ENCODE assay signal across 14 mouse cellular contexts in genomic region chr11:116076266-116076540, GRCm38 (mm10). TPM values are rescaled to one million over a fixed set of nuclear protein-coding genes. Genes with fewer than 3 reads are reported as not detected.
A peak's percentile ranks its signal among the peaks of the same experiment; 100 is the strongest.
DNase-seq lines count a peak whose midpoint lies in the region; ATAC-seq and TF ChIP-seq lines count a peak whose summit lies in the region.
"Had no signal": no experiment of that assay in that cellular context is flagged by ENCODE, and none has a peak within 500 bp of the region (broad histone marks: within the 10 kb centered on the region; RNA-seq: fewer than 3 reads in every experiment).

No protein-coding gene starts in this region.

- peak overlapping the region; percentile 53; the same call in 1 of the 2 replicates for H3K4me3 ChIP-seq in heart, embryonic 10.5 days
- peak overlapping the region; percentile 12; the same call in 1 of the 2 replicates for H3K4me3 ChIP-seq in midbrain, embryonic 10.5 days
- no peak overlapping the region for H3K4me3 ChIP-seq in midbrain, postnatal 0 days (ENCODE audit: low read depth, low read length)
- peak overlapping the region; percentile 6; the same call in 1 of the 2 replicates for H3K4me3 ChIP-seq in limb, embryonic 10.5 days
- H3K4me3 ChIP-seq: embryonic facial prominence, embryonic 12.5 days; neural tube, embryonic 15.5 days had no signal

- intact Hi-C loops in left cerebral cortex, postnatal 36 days (cut with DNase I): no loop called here
- intact Hi-C loops in left cerebral cortex, postnatal 14 days (cut with DNase I): no loop called here

- DNase-seq in heart, embryonic 10.5 days (ENCODE audit: low spot score): no peak
- no peak for DNase-seq in heart, adult 11 months
- no peak for DNase-seq in midbrain, embryonic 10.5 days (ENCODE audit: low spot score)
- DNase-seq in midbrain, postnatal 0 days (ENCODE audit: low spot score): no peak
- DNase-seq in limb, embryonic 10.5 days (ENCODE audit: low spot score): no peak
- DNase-seq in thymus, postnatal 14 days: peak; percentile 52
- DNase-seq in left cerebral cortex, postnatal 36 days (ENCODE audit: low spot score in 2 of 2): no peak
- no peak for DNase-seq in left cerebral cortex, postnatal 14 days (ENCODE audit: low spot score in 2 of 2)
- DNase-seq: adrenal gland, postnatal 25 days; kidney, postnatal 25 days had no signal

- peaks cover 77% of the 10 kb centered on the region for H3K4me1 ChIP-seq in heart, embryonic 10.5 days
- H3K4me1 ChIP-seq in midbrain, embryonic 10.5 days: peaks cover 60% of the 10 kb centered on the region
- no peaks in the 10 kb centered on the region for H3K4me1 ChIP-seq in midbrain, postnatal 0 days (ENCODE audit: insufficient read depth, low read length)
- peaks cover 53% of the 10 kb centered on the region for H3K4me1 ChIP-seq in limb, embryonic 10.5 days

- WGBS in heart, embryonic 10.5 days: 57% methylated on average over 7 of the region's 7 CpGs
- WGBS in midbrain, embryonic 10.5 days: 68% methylated on average over 7 of the region's 7 CpGs
- WGBS in midbrain, postnatal 0 days: 73% methylated on average over 7 of the region's 7 CpGs
- 62% methylated on average over 7 of the region's 7 CpGs for WGBS in limb, embryonic 10.5 days

- TF ChIP-seq CTCF in midbrain, postnatal 0 days (IDR thresholded peaks at IDR 0.05): no peak

- ATAC-seq in midbrain, postnatal 0 days (ENCODE audit: low FRiP score): no peak

- no peaks in the 10 kb centered on the region for H3K9me3 ChIP-seq in heart, embryonic 10.5 days
- no peaks in the 10 kb centered on the region for H3K9me3 ChIP-seq in midbrain, embryonic 10.5 days (replicated peaks)
- no peaks in the 10 kb centered on the region for H3K9me3 ChIP-seq in midbrain, postnatal 0 days (ENCODE audit: low read length)
- H3K9me3 ChIP-seq in limb, embryonic 10.5 days (replicated peaks): no peaks in the 10 kb centered on the region
- H3K9me3 ChIP-seq: embryonic facial prominence, embryonic 12.5 days; lung, embryonic 15.5 days; neural tube, embryonic 15.5 days had no signal

- H3K9ac ChIP-seq in midbrain, postnatal 0 days (replicated peaks; ENCODE audit: low read length, poor library complexity, severe bottlenecking): no peak overlapping the region
- H3K9ac ChIP-seq: embryonic facial prominence, embryonic 12.5 days; lung, embryonic 15.5 days; neural tube, embryonic 15.5 days had no signal

- peaks cover 27% of the 10 kb centered on the region for H3K36me3 ChIP-seq in heart, embryonic 10.5 days
- H3K36me3 ChIP-seq in midbrain, embryonic 10.5 days: peaks cover 25% of the 10 kb centered on the region
- peaks cover 21% of the 10 kb centered on the region for H3K36me3 ChIP-seq in midbrain, postnatal 0 days (ENCODE audit: insufficient read depth, low read length)
- peaks cover 26% of the 10 kb centered on the region for H3K36me3 ChIP-seq in limb, embryonic 10.5 days

- no peak overlapping the region for H3K4me2 ChIP-seq in midbrain, postnatal 0 days (ENCODE audit: low read depth, low read length, poor library complexity, severe bottlenecking)
- H3K4me2 ChIP-seq: embryonic facial prominence, embryonic 12.5 days; neural tube, embryonic 15.5 days had no signal

- H3K27ac ChIP-seq in heart, embryonic 10.5 days: peak overlapping the region; percentile 86
- peak overlapping the region; percentile 88 for H3K27ac ChIP-seq in midbrain, embryonic 10.5 days (replicated peaks)
- H3K27ac ChIP-seq in midbrain, postnatal 0 days (ENCODE audit: low read depth, low read length): no peak overlapping the region
- 0 out of 2 replicates have a peak overlapping the region, but pooled peaks have one; percentile 78 for H3K27ac ChIP-seq in limb, embryonic 10.5 days
- H3K27ac ChIP-seq: embryonic facial prominence, embryonic 12.5 days; lung, embryonic 15.5 days; neural tube, embryonic 15.5 days had no signal

- no peaks in the 10 kb centered on the region for H3K27me3 ChIP-seq in heart, embryonic 10.5 days (ENCODE audit: insufficient read depth, poor library complexity, severe bottlenecking)
- no peaks in the 10 kb centered on the region; the same call in 1 of the 2 replicates for H3K27me3 ChIP-seq in midbrain, embryonic 10.5 days (ENCODE audit: low read depth, poor library complexity, severe bottlenecking)
- H3K27me3 ChIP-seq in midbrain, postnatal 0 days (ENCODE audit: insufficient read depth, low read length): no peaks in the 10 kb centered on the region
- H3K27me3 ChIP-seq in limb, embryonic 10.5 days (ENCODE audit: low read depth, poor library complexity, severe bottlenecking): no peaks in the 10 kb centered on the region
- H3K27me3 ChIP-seq: CH12.LX; embryonic facial prominence, embryonic 12.5 days; lung, embryonic 15.5 days; neural tube, embryonic 15.5 days had no signal

RNA-seq across cellular contexts. Expression of gene Unc13d, which starts 1.6 kb away (rescaled TPM):
- polyA plus RNA-seq in heart, embryonic 10.5 days (2016; fragmentation: Nextera tagmentation; extraction: Ambion mirVana): 6.1 and 7.2 TPM in 2 replicates
- 2.5 and 3.1 TPM in 2 replicates for polyA plus RNA-seq in midbrain, embryonic 10.5 days (2016; fragmentation: Nextera tagmentation; extraction: Ambion mirVana)
- 0.22 and 0.71 TPM in 2 replicates for total RNA-seq in midbrain, postnatal 0 days (2014; rRNA removed)
- 0.67 and 0.77 TPM in 2 replicates for polyA plus RNA-seq in midbrain, postnatal 0 days (2015; fragmentation: Nextera tagmentation; extraction: Ambion mirVana)
- polyA plus RNA-seq in limb, embryonic 10.5 days (2016; fragmentation: Nextera tagmentation; extraction: Ambion mirVana): 2.4 and 3.7 TPM in 2 replicates
- total RNA-seq in left cerebral cortex, postnatal 36 days (2021): 1 to 10 TPM in 1 of 2 experiments, under 1 TPM in 1; 0.93 to 1.0 TPM
- under 1 TPM; 0.46 to 0.55 TPM for total RNA-seq in left cerebral cortex, postnatal 14 days (2021)

RNA-seq across cellular contexts. Expression of gene Wbp2, which starts 10.6 kb away (rescaled TPM):
- 122 and 158 TPM in 2 replicates for polyA plus RNA-seq in heart, embryonic 10.5 days (2016; fragmentation: Nextera tagmentation; extraction: Ambion mirVana)
- polyA plus RNA-seq in midbrain, embryonic 10.5 days (2016; fragmentation: Nextera tagmentation; extraction: Ambion mirVana): 91.8 and 109 TPM in 2 replicates
- total RNA-seq in midbrain, postnatal 0 days (2014; rRNA removed): 119 and 150 TPM in 2 replicates
- polyA plus RNA-seq in midbrain, postnatal 0 days (2015; fragmentation: Nextera tagmentation; extraction: Ambion mirVana): 254 and 267 TPM in 2 replicates
- polyA plus RNA-seq in limb, embryonic 10.5 days (2016; fragmentation: Nextera tagmentation; extraction: Ambion mirVana): 54.8 and 56.9 TPM in 2 replicates
- 100 to 1,000 TPM; 388 to 420 TPM for total RNA-seq in left cerebral cortex, postnatal 36 days (2021)
- total RNA-seq in left cerebral cortex, postnatal 14 days (2021): 100 to 1,000 TPM; 278 to 292 TPM

RNA-seq across cellular contexts. Expression of gene Unk, which starts 46.1 kb away (rescaled TPM):
- 33.3 and 37.1 TPM in 2 replicates for polyA plus RNA-seq in heart, embryonic 10.5 days (2016; fragmentation: Nextera tagmentation; extraction: Ambion mirVana)
- 46.4 and 52.2 TPM in 2 replicates for polyA plus RNA-seq in midbrain, embryonic 10.5 days (2016; fragmentation: Nextera tagmentation; extraction: Ambion mirVana)
- total RNA-seq in midbrain, postnatal 0 days (2014; rRNA removed): 45.2 and 55.1 TPM in 2 replicates
- 25.5 and 26.7 TPM in 2 replicates for polyA plus RNA-seq in midbrain, postnatal 0 days (2015; fragmentation: Nextera tagmentation; extraction: Ambion mirVana)
- polyA plus RNA-seq in limb, embryonic 10.5 days (2016; fragmentation: Nextera tagmentation; extraction: Ambion mirVana): 46.1 and 53.2 TPM in 2 replicates
- 10 to 100 TPM; 18.9 to 27.0 TPM for total RNA-seq in left cerebral cortex, postnatal 36 days (2021)
- 10 to 100 TPM; 23.8 to 25.5 TPM for total RNA-seq in left cerebral cortex, postnatal 14 days (2021)

RNA-seq across cellular contexts. Expression of gene H3f3b, which starts 48.4 kb away (rescaled TPM):
- 684 and 1,078 TPM in 2 replicates for polyA plus RNA-seq in heart, embryonic 10.5 days (2016; fragmentation: Nextera tagmentation; extraction: Ambion mirVana)
- 1,512 and 1,693 TPM in 2 replicates for polyA plus RNA-seq in midbrain, embryonic 10.5 days (2016; fragmentation: Nextera tagmentation; extraction: Ambion mirVana)
- total RNA-seq in midbrain, postnatal 0 days (2014; rRNA removed): 568 and 792 TPM in 2 replicates
- 2,143 and 2,254 TPM in 2 replicates for polyA plus RNA-seq in midbrain, postnatal 0 days (2015; fragmentation: Nextera tagmentation; extraction: Ambion mirVana)
- polyA plus RNA-seq in limb, embryonic 10.5 days (2016; fragmentation: Nextera tagmentation; extraction: Ambion mirVana): 1,754 and 1,985 TPM in 2 replicates
- 100 to 1,000 TPM; 253 to 254 TPM for total RNA-seq in left cerebral cortex, postnatal 36 days (2021)
- total RNA-seq in left cerebral cortex, postnatal 14 days (2021): 100 to 1,000 TPM; 254 to 295 TPM

RNA-seq across cellular contexts. Expression of gene Trim47, which starts 50.8 kb away (rescaled TPM):
- 25.9 and 38.7 TPM in 2 replicates for polyA plus RNA-seq in heart, embryonic 10.5 days (2016; fragmentation: Nextera tagmentation; extraction: Ambion mirVana)
- polyA plus RNA-seq in midbrain, embryonic 10.5 days (2016; fragmentation: Nextera tagmentation; extraction: Ambion mirVana): 2.7 TPM in 2 replicates
- total RNA-seq in midbrain, postnatal 0 days (2014; rRNA removed): 12.6 and 16.8 TPM in 2 replicates
- polyA plus RNA-seq in midbrain, postnatal 0 days (2015; fragmentation: Nextera tagmentation; extraction: Ambion mirVana): 9.0 and 11.7 TPM in 2 replicates
- 3.2 and 4.9 TPM in 2 replicates for polyA plus RNA-seq in limb, embryonic 10.5 days (2016; fragmentation: Nextera tagmentation; extraction: Ambion mirVana)
- total RNA-seq in left cerebral cortex, postnatal 36 days (2021): 1 to 10 TPM; 7.0 to 9.6 TPM
- total RNA-seq in left cerebral cortex, postnatal 14 days (2021): 1 to 10 TPM; 8.7 to 9.0 TPM
